Mouse (Mus musculus) left cerebral cortex, adult 8-10 months (tissue): ENCODE data around the gene Rac2. TPM values are rescaled to one million over a fixed set of nuclear protein-coding genes. Genes with fewer than 3 reads are reported as not detected.

Experiments used
- DNase-seq, 2 experiments: peaks; one replicate each; pipeline ENCODE4 v3.0.0; 2022; ENCODE audit warnings: low spot score in 2 of 2
- total RNA-seq, 4 experiments: library from RNA; stranded (reverse); gene quantifications; 2 replicates each; pipeline ENCODE4 v1.2.4; 2022

Rac2 gene
- total RNA-seq, 4 experiments from 2014 or later: 1.3 to 8.2 (median 4.9) TPM

- no peak for DNase-seq
These were observed 48.4 kb downstream of the Rac2 start for GRCm38 (mm10) chr15:78524163-78524562.

- DNase-seq: no peak
These were observed 50.7 kb downstream of the Rac2 start for GRCm38 (mm10) chr15:78521892-78522291.

DNA sequence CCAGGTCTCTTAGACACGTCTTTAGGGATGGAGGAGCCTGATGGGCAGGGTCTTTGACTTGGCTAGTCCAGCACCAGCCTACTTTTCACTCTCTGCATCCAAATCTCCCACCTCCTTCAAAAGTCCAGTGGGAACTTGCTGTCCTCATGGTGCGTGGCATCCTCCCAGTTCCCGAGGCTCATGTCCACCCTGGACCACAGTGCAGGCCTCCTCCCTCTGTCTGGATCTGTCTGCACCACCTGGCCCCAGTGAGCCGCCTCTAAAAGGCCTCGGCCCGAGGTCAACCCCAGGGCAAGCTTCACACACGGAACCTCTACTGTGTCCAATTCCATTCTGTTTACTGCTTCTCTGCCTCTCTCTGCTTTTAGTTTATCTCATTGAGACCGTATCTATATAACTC lies 51.3 kb downstream of the Rac2 start:
- DNase-seq: no peak

GRCm38 (mm10) chr15:78520112-78520715 lies 52.4 kb downstream of the Rac2 start:
- DNase-seq: no peak

GRCm38 (mm10) chr15:78518221-78518620 lies 54.4 kb downstream of the Rac2 start:
- no peak for DNase-seq

DNA sequence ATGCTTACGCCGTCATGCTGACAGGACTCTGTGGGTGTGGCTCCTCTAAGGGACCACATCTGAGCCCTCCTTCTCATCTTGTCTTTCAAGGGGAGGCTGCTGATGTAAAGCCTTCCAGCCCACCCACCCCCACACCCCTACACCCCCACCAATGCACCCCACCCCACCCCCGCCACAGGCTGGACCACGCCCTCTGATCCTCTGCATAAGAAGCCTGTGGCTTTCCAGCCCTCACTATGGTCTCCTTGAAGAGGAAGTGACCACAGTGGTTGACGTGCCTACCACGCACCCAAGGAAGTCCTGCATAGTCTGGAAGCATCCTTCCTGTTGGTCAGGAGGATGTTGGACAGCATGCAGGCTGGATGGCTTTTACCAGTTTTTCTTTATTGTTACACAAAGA lies 56.8 kb downstream of the Rac2 start:
- no peak for DNase-seq

DNA sequence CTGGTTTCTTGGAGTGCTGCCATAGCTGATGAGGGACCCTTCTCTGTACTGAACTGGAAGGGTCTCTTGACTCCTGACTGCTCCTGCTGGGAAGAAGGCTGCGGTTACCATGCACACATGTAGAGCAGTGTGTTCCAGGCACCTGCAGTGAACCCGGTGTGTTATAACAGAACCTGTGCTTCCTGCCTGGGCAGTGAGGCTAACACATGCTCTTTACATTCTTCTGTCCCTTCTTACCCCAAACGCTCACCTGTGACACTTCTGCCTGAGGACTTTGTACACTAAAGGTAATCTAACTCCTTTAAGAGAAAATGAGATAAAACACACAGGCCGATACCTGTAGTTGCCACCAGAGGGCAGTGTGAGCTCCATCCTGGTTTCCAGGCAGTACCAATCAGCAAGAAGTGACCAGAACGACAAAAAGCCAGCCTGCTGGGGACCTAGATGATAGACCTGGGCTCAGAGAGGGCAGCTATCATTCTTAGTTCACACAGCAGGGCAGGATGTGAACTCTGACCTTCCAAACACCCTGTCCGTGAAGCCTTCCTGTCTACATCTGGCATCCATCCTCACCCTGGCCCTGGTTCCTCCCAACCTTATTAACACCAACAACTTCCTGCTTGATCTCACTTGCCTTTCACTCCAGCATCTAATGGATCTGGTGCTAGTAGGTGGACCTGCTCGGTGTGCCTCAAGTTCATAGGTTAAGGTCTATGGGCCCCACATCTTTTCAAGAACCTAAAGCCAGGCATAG lies 58.0 kb downstream of the Rac2 start:
- peak; percentile 51 to 84 for DNase-seq

- DNase-seq: no peak
These were observed 59.6 kb downstream of the Rac2 start for GRCm38 (mm10) chr15:78513019-78513418.

- no peak for DNase-seq
These were observed 60.6 kb downstream of the Rac2 start for GRCm38 (mm10) chr15:78511951-78512350.

DNA sequence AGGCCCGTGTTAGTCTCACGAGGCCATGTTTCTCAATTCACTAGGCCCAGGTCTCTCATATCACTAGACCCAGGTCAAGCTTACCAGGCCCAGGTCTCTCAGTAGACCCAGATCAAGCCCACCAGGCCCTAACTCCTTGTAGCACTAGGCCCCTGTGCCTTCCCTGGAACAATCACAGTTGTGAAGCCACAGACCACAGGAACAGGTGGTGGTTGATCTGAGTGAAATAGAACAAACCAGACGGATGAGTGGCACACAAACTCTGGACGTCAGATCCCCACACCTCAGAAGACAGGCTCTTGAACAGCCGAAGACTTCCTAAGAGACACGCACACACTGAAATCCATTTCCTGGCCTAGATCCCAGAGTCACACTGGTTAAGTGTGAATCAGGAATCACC lies 61.8 kb downstream of the Rac2 start:
- DNase-seq: no peak

GRCm38 (mm10) chr15:78510121-78510576 lies 62.4 kb downstream of the Rac2 start:
- DNase-seq: no peak

DNA sequence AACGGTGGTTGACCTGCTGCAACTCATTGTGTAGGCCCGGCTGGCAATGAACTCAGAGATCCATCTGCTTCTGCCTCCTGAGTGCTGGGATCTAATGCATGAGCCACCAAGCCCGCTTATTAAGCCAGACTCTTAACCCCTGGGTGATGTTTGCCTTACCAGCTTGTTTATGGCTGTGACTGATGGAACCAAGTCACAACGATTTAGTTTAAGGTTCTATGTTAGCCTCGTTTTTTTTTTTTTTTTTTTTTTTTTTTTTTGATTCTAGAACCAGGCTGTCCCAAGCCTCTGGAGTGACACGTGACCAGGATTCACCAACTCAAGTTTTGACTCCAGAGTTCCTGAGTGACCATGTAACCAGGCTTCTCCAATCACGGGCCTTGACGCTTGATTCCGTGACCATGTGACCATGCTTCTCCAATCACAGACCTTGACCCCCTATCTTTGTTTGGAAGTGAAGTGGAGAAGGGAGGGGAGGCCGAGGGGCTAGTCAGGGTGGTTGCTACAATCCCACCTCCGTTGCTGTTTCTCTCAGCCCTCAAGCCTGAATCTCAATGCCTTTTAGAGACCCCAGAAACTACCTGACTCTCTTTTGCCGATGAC lies 63.2 kb downstream of the Rac2 start:
- DNase-seq: no peak

Other genes starting within 250 kb of the Rac2 start
- gene Csf2rb, start 247.0 kb downstream of the Rac2 start, total RNA-seq: 1 to 10 TPM in 3 of 4 experiments, under 1 TPM in 1; 0.83 to 5.7 (median 2.2) TPM
- gene Tex33, start 176.9 kb downstream of the Rac2 start, total RNA-seq: not detected
- 10 to 100 TPM; 33.6 to 37.8 (median 36.0) TPM for gene Tst, start 166.9 kb downstream of the Rac2 start, total RNA-seq
- gene Mpst, start 166.4 kb downstream of the Rac2 start, total RNA-seq: 10 to 100 TPM; 31.4 to 38.1 (median 34.6) TPM
- gene Kctd17, start 144.2 kb downstream of the Rac2 start, total RNA-seq: 100 to 1,000 TPM; 299 to 358 (median 333) TPM
- gene Tmprss6, start 104.1 kb downstream of the Rac2 start, total RNA-seq: 1 to 10 TPM; 1.1 to 1.7 (median 1.2) TPM
- gene Il2rb, start 77.5 kb downstream of the Rac2 start, total RNA-seq: under 1 TPM; 0.26 to 0.94 (median 0.42) TPM
- 1 to 10 TPM; 1.7 to 4.0 (median 2.0) TPM for gene C1qtnf6, start 41.4 kb downstream of the Rac2 start, total RNA-seq
- gene Sstr3, start 28.1 kb downstream of the Rac2 start, total RNA-seq: 10 to 100 TPM; 16.2 to 23.4 (median 18.3) TPM
- gene Cyth4, start 24.3 kb upstream of the Rac2 start, total RNA-seq: 10 to 100 TPM in 3 of 4 experiments, 1 to 10 TPM in 1; 9.1 to 26.0 (median 17.3) TPM
- 100 to 1,000 TPM; 136 to 151 (median 145) TPM for gene Elfn2, start 146.0 kb upstream of the Rac2 start, total RNA-seq
- gene Mfng, start 200.7 kb upstream of the Rac2 start, total RNA-seq: 1 to 10 TPM; 4.2 to 8.9 (median 6.4) TPM
- 1 to 10 TPM; 4.9 to 5.4 (median 5.0) TPM for gene Card10, start 230.3 kb upstream of the Rac2 start, total RNA-seq